In genomic region chr2:130472908-130473510, GRCm38 (mm10) we compare ENCODE assay signal across 27 mouse cellular contexts. TPM values are rescaled to one million over a fixed set of nuclear protein-coding genes. Genes with fewer than 3 reads are reported as not detected.
DNase-seq lines count a peak whose midpoint lies in the region; ATAC-seq and TF ChIP-seq lines count a peak whose summit lies in the region.
"Had no signal": no experiment of that assay in that cellular context is flagged by ENCODE, and none has a peak within 500 bp of the region (broad histone marks: within the 10 kb centered on the region; RNA-seq: fewer than 3 reads in every experiment).

No protein-coding gene starts in this region.

- DNase-seq in layer of hippocampus, adult 2 months (ENCODE audit: low spot score in 2 of 2): no peak
- DNase-seq in layer of hippocampus, postnatal 14 days (ENCODE audit: low spot score in 2 of 2): no peak
- DNase-seq in MEL (ENCODE audit: low read depth, low spot score): peak; percentile 52
- no peak for DNase-seq in left cerebral cortex, adult 2 months (ENCODE audit: extremely low spot score in 1 of 2, low spot score in 2 of 2)
- DNase-seq: adrenal gland, postnatal 36 days; B cell, adult 2 months; cerebellum, adult 11-12 months; gastrocnemius, postnatal 10 days; heart, adult 18-20 months; heart, postnatal 36 days; kidney, adult 8-10 months; kidney, postnatal 14 days; lung, adult 18-20 months; lung, postnatal 10 days; right cerebral cortex, postnatal 25 days; thymus, postnatal 14 days had no signal

- TF ChIP-seq POLR2A in MEL (IDR thresholded peaks at IDR 0.05; ENCODE audit: control insufficient read depth in 1 of 2, insufficient read depth in 1 of 2, low read depth in 1 of 2, low read length in 2 of 2, poor library complexity in 1 of 2): no peak

- 0 out of 4 replicates have a peak, but pooled peaks of 1 of the 2 experiments have one; percentile 5 for TF ChIP-seq EP300 in MEL (IDR thresholded peaks at IDR 0.05; ENCODE audit: low read depth in 1 of 2, low read length in 2 of 2)

- peaks cover 2 to 38% of the 10 kb centered on the region in 2 experiments; a peak in 3 of 4 replicates for H3K36me3 ChIP-seq in MEL (ENCODE audit: control insufficient read depth in 1 of 2, insufficient read depth in 2 of 2, low read length in 2 of 2)
- H3K36me3 ChIP-seq in neural tube, embryonic 15.5 days: no peaks in the 10 kb centered on the region
- H3K36me3 ChIP-seq: intestine, embryonic 15.5 days had no signal

- TF ChIP-seq CTCF in layer of hippocampus, adult 2 months (conservative IDR thresholded peaks at IDR 0.05): no peak
- TF ChIP-seq CTCF in MEL (IDR thresholded peaks at IDR 0.05 in 2 of 3, conservative IDR thresholded peaks at IDR 0.05 in 1 of 3; ENCODE audit: control insufficient read depth in 1 of 3, insufficient read depth in 1 of 3, low read depth in 2 of 3, low read length in 3 of 3, poor library complexity in 1 of 3, severe bottlenecking in 1 of 3): no peak
- no peak for TF ChIP-seq CTCF in left cerebral cortex, adult 2 months (IDR thresholded peaks at IDR 0.05)

- H3K9me3 ChIP-seq in MEL (replicated peaks; ENCODE audit: insufficient read depth, low read length): no peaks in the 10 kb centered on the region
- H3K9me3 ChIP-seq in neural tube, embryonic 15.5 days (replicated peaks): no peaks in the 10 kb centered on the region; the same call in 1 of the 2 replicates
- H3K9me3 ChIP-seq: embryonic facial prominence, embryonic 10.5 days; intestine, embryonic 15.5 days; megakaryocyte, embryonic 14.5 days; midbrain, embryonic 13.5 days had no signal

- WGBS in neural tube, embryonic 15.5 days: 83% methylated on average over 8 of the region's 8 CpGs

- no peak for TF ChIP-seq RAD21 in MEL (IDR thresholded peaks at IDR 0.05; ENCODE audit: low read depth, low read length)

- peak; percentile 81 to 86 for ATAC-seq in hematopoietic stem cell, adult 5-6 weeks (replicated peaks in 1 of 2; ENCODE audit: insufficient read depth in 1 of 2, low FRiP score in 2 of 2, low TSS enrichment in 1 of 2, low read depth in 1 of 2, poor library complexity in 2 of 2, severe bottlenecking in 2 of 2)
- peak; percentile 55 for ATAC-seq in megakaryocyte progenitor cell, adult 5-6 weeks (replicated peaks; ENCODE audit: poor library complexity)
- no peak for ATAC-seq in neural tube, embryonic 15.5 days (ENCODE audit: low FRiP score)
- ATAC-seq: forebrain, embryonic 16.5 days; intestine, embryonic 15.5 days; midbrain, embryonic 13.5 days had no signal

- intact Hi-C loops in left cerebral cortex, adult 2 months (cut with DNase I): no loop called here

- no peak overlapping the region for H3K4me3 ChIP-seq in layer of hippocampus, adult 2 months
- peak overlapping the region; percentile 18 to 44; a peak in 3 of 4 replicates for H3K4me3 ChIP-seq in MEL (ENCODE audit: control insufficient read depth in 1 of 2, insufficient read depth in 1 of 2, low read depth in 2 of 2, low read length in 2 of 2)
- H3K4me3 ChIP-seq in neural tube, embryonic 15.5 days (replicated peaks): no peak overlapping the region
- H3K4me3 ChIP-seq in left cerebral cortex, adult 2 months: no peak overlapping the region
- H3K4me3 ChIP-seq: embryonic facial prominence, embryonic 10.5 days; forebrain, embryonic 10.5 days; intestine, embryonic 15.5 days; limb, embryonic 13.5 days; midbrain, embryonic 13.5 days had no signal

- H3K4me2 ChIP-seq in neural tube, embryonic 15.5 days: no peak overlapping the region
- H3K4me2 ChIP-seq: hindbrain, embryonic 14.5 days; intestine, embryonic 15.5 days; limb, embryonic 13.5 days; midbrain, embryonic 13.5 days had no signal

- H3K27ac ChIP-seq in layer of hippocampus, adult 2 months: peak overlapping the region; percentile 81
- peak overlapping the region; percentile 54 for H3K27ac ChIP-seq in MEL (ENCODE audit: control insufficient read depth, low read depth, low read length)
- no peak overlapping the region for H3K27ac ChIP-seq in neural tube, embryonic 15.5 days (replicated peaks)
- H3K27ac ChIP-seq in left cerebral cortex, adult 2 months: no peak overlapping the region
- H3K27ac ChIP-seq: embryonic facial prominence, embryonic 10.5 days; forebrain, embryonic 10.5 days; hindbrain, embryonic 14.5 days; intestine, embryonic 15.5 days; limb, embryonic 13.5 days; midbrain, embryonic 13.5 days had no signal

- H3K4me1 ChIP-seq in MEL (ENCODE audit: control insufficient read depth in 1 of 2, insufficient read depth in 2 of 2, low read length in 2 of 2): peaks cover 14 to 30% of the 10 kb centered on the region in 2 experiments
- peaks cover 23% of the 10 kb centered on the region for H3K4me1 ChIP-seq in neural tube, embryonic 15.5 days
- H3K4me1 ChIP-seq: intestine, embryonic 15.5 days had no signal

- no peaks in the 10 kb centered on the region for H3K27me3 ChIP-seq in MEL (ENCODE audit: control insufficient read depth in 1 of 2, insufficient read depth in 2 of 2, low read length in 2 of 2)
- H3K27me3 ChIP-seq in neural tube, embryonic 15.5 days (replicated peaks): no peaks in the 10 kb centered on the region
- H3K27me3 ChIP-seq: intestine, embryonic 15.5 days; limb, embryonic 13.5 days; megakaryocyte, embryonic 14.5 days; midbrain, embryonic 13.5 days had no signal

- peak overlapping the region; percentile 27 for H3K9ac ChIP-seq in MEL (ENCODE audit: control insufficient read depth, low read depth, low read length, poor library complexity, severe bottlenecking)
- H3K9ac ChIP-seq in neural tube, embryonic 15.5 days (replicated peaks): no peak overlapping the region
- H3K9ac ChIP-seq: hindbrain, embryonic 14.5 days; intestine, embryonic 15.5 days; limb, embryonic 13.5 days; midbrain, embryonic 13.5 days had no signal

- H3K79me2 ChIP-seq in MEL (ENCODE audit: control insufficient read depth, insufficient read depth, low read length, poor library complexity): peaks cover 21% of the 10 kb centered on the region

TF ChIP-seq in MEL, 35 proteins besides CTCF, POLR2A, EP300 and RAD21:
- peak; percentile 70 for TF ChIP-seq ZNF384 (IDR thresholded peaks at IDR 0.05; ENCODE audit: low read depth, low read length)
- peak; percentile 30; the same call in 1 of the 2 replicates for TF ChIP-seq MYB (IDR thresholded peaks at IDR 0.05; ENCODE audit: low read depth, low read length)
- TF ChIP-seq RCOR1 (IDR thresholded peaks at IDR 0.05; ENCODE audit: low read depth, low read length): no peak
- TF ChIP-seq MXI1 (IDR thresholded peaks at IDR 0.05; ENCODE audit: low read depth, low read length): no peak
- TF ChIP-seq SIN3A (IDR thresholded peaks at IDR 0.05; ENCODE audit: low read length): peak; percentile 45; the same call in 1 of the 2 replicates
- peak; percentile 16; the same call in 1 of the 2 replicates for TF ChIP-seq MEF2A (IDR thresholded peaks at IDR 0.05; ENCODE audit: extremely low read depth, insufficient replicate concordance, low read depth, low read length, poor library complexity, severe bottlenecking)

RNA-seq across cellular contexts. Expression of gene Ptpra, which starts 22.9 kb away (rescaled TPM):
- 100 to 1,000 TPM; 326 to 341 TPM for total RNA-seq in layer of hippocampus, adult 2 months (2021)
- total RNA-seq in layer of hippocampus, postnatal 14 days (2021): 100 to 1,000 TPM; 307 to 312 TPM
- total RNA-seq in MEL (2012; rRNA removed): 28.1 and 33.0 TPM in 2 replicates
- polyA plus RNA-seq in MEL (2012; ENCODE audit: insufficient read depth in 1 of 2, insufficient read length in 2 of 2, low read depth in 1 of 2, low replicate concordance in 2 of 2, missing spikeins in 1 of 2): 10 to 100 TPM in 1 of 2 experiments, not detected in 1; 68.3 TPM
- total RNA-seq in hematopoietic stem cell, adult 5-6 weeks (2017): 155 and 171 TPM in 2 replicates
- total RNA-seq in megakaryocyte progenitor cell, adult 5-6 weeks (2015): 47.2 and 67.1 TPM in 2 replicates
- total RNA-seq in megakaryocyte progenitor cell, adult 5-6 weeks (2017): 123 and 143 TPM in 2 replicates
- polyA plus RNA-seq in neural tube, embryonic 15.5 days (2015; fragmentation: Nextera tagmentation; extraction: Ambion mirVana): 123 and 129 TPM in 2 replicates
- total RNA-seq in left cerebral cortex, adult 2 months (2021): 100 to 1,000 TPM; 221 to 237 TPM

RNA-seq across cellular contexts. Expression of gene Pced1a, which starts 48.5 kb away (rescaled TPM):
- 10 to 100 TPM; 23.0 to 27.3 TPM for total RNA-seq in layer of hippocampus, adult 2 months (2021)
- 10 to 100 TPM; 21.8 to 22.0 TPM for total RNA-seq in layer of hippocampus, postnatal 14 days (2021)
- total RNA-seq in MEL (2012; rRNA removed): 5.1 and 6.5 TPM in 2 replicates
- 10 to 100 TPM in 1 of 2 experiments, not detected in 1; 13.7 TPM for polyA plus RNA-seq in MEL (2012; ENCODE audit: insufficient read depth in 1 of 2, insufficient read length in 2 of 2, low read depth in 1 of 2, low replicate concordance in 2 of 2, missing spikeins in 1 of 2)
- 11.5 and 12.5 TPM in 2 replicates for total RNA-seq in hematopoietic stem cell, adult 5-6 weeks (2017)
- 10.3 and 15.5 TPM in 2 replicates for total RNA-seq in megakaryocyte progenitor cell, adult 5-6 weeks (2015)
- total RNA-seq in megakaryocyte progenitor cell, adult 5-6 weeks (2017): 11.7 and 13.6 TPM in 2 replicates
- polyA plus RNA-seq in neural tube, embryonic 15.5 days (2015; fragmentation: Nextera tagmentation; extraction: Ambion mirVana): 14.3 and 16.0 TPM in 2 replicates
- 10 to 100 TPM; 23.1 to 27.9 TPM for total RNA-seq in left cerebral cortex, adult 2 months (2021)

RNA-seq across cellular contexts. Expression of gene Vps16, which starts 48.9 kb away (rescaled TPM):
- 100 to 1,000 TPM in 1 of 2 experiments, 10 to 100 TPM in 1; 91.3 to 104 TPM for total RNA-seq in layer of hippocampus, adult 2 months (2021)
- 10 to 100 TPM; 85.3 to 87.5 TPM for total RNA-seq in layer of hippocampus, postnatal 14 days (2021)
- 86.2 and 90.0 TPM in 2 replicates for total RNA-seq in MEL (2012; rRNA removed)
- 100 to 1,000 TPM in 1 of 2 experiments, not detected in 1; 114 TPM for polyA plus RNA-seq in MEL (2012; ENCODE audit: insufficient read depth in 1 of 2, insufficient read length in 2 of 2, low read depth in 1 of 2, low replicate concordance in 2 of 2, missing spikeins in 1 of 2)
- 127 and 142 TPM in 2 replicates for total RNA-seq in hematopoietic stem cell, adult 5-6 weeks (2017)
- 102 and 115 TPM in 2 replicates for total RNA-seq in megakaryocyte progenitor cell, adult 5-6 weeks (2015)
- 124 and 152 TPM in 2 replicates for total RNA-seq in megakaryocyte progenitor cell, adult 5-6 weeks (2017)
- polyA plus RNA-seq in neural tube, embryonic 15.5 days (2015; fragmentation: Nextera tagmentation; extraction: Ambion mirVana): 102 TPM in 2 replicates
- total RNA-seq in left cerebral cortex, adult 2 months (2021): 10 to 100 TPM; 78.3 to 99.1 TPM

Comparison
In these comparisons a context has a peak if more than half of its experiments do, and no peak if none do; other contexts are left out.
1. H3K27ac ChIP-seq: peak in layer of hippocampus, adult 2 months (single experiment) and MEL (single experiment); none in neural tube, embryonic 15.5 days (single experiment) and left cerebral cortex, adult 2 months (single experiment).
2. H3K4me3 ChIP-seq: peak in MEL (2 of 2); none in layer of hippocampus, adult 2 months (single experiment), neural tube, embryonic 15.5 days (single experiment) and left cerebral cortex, adult 2 months (single experiment).